In genomic region chr10:87906757-87907307, GRCm38 (mm10) we compare ENCODE assay signal across 15 mouse cellular contexts.
"Had no signal": no experiment of that assay in that cellular context is flagged by ENCODE, and none has a peak within 500 bp of the region (broad histone marks: within the 10 kb centered on the region; RNA-seq: fewer than 3 reads in every experiment).

No protein-coding gene starts in this region.

- DNase-seq: retina, postnatal 1 day; right cerebral cortex, postnatal 14 days; right cerebral cortex, postnatal 25 days; right cerebral cortex, postnatal 4 days; spleen, adult 18-20 months; thymus, adult 18-20 months; thymus, adult 2 months; thymus, postnatal 14 days; thymus, postnatal 25 days; thymus, postnatal 36 days; thymus, postnatal 4 days had no signal

- H3K9ac ChIP-seq: neural tube, embryonic 13.5 days; neural tube, embryonic 15.5 days; stomach, embryonic 15.5 days had no signal

- H3K27ac ChIP-seq: neural tube, embryonic 13.5 days; neural tube, embryonic 15.5 days; stomach, embryonic 15.5 days; stomach, postnatal 0 days had no signal

- H3K27me3 ChIP-seq: neural tube, embryonic 13.5 days; neural tube, embryonic 15.5 days; stomach, embryonic 15.5 days had no signal

- H3K9me3 ChIP-seq: neural tube, embryonic 13.5 days; neural tube, embryonic 15.5 days; stomach, embryonic 15.5 days had no signal

- H3K4me3 ChIP-seq: neural tube, embryonic 13.5 days; neural tube, embryonic 15.5 days; stomach, embryonic 15.5 days had no signal

- H3K4me2 ChIP-seq: neural tube, embryonic 13.5 days; neural tube, embryonic 15.5 days; stomach, embryonic 15.5 days had no signal

- H3K36me3 ChIP-seq: neural tube, embryonic 13.5 days; neural tube, embryonic 15.5 days; stomach, embryonic 15.5 days had no signal

- H3K4me1 ChIP-seq: neural tube, embryonic 13.5 days; stomach, embryonic 15.5 days had no signal
